Mouse (Mus musculus) liver, postnatal 0 days (tissue): Measurements from ENCODE around the gene Wdr25. TPM values are rescaled to one million over a fixed set of nuclear protein-coding genes. Genes with fewer than 3 reads are reported as not detected.

ENCODE experiments used
- ATAC-seq: fragments of 200-750 bp; cut with Nextera tagmentation; 2 replicates; pipeline ENCODE4 v1.8.0; 2017; ENCODE audit warnings: mild to moderate bottlenecking, moderate library complexity
- DNase-seq: peaks from one replicate; pipeline ENCODE4 v3.0.0-alpha.2; 2016
- H3K27ac ChIP-seq: fragments of 300-500 bp; sonication (generic); 2 replicates; pipeline ENCODE4 v1.5.1; 2014; ENCODE audit warnings: antibody characterized with exemption, moderate library complexity, mild to moderate bottlenecking, low read depth
- H3K27me3 ChIP-seq: fragments of 300-500 bp; sonication (generic); 2 replicates; pipeline ENCODE4 v1.6.1; 2014; ENCODE audit warnings: low read length, control low read depth, mixed read lengths; ENCODE audit not compliant: insufficient read depth
- H3K36me3 ChIP-seq: fragments of 300-500 bp; sonication (generic); replicated peaks from 2 replicates; pipeline ENCODE4 v1.6.1; 2014; ENCODE audit warnings: mild to moderate bottlenecking, control low read depth, low read length, moderate library complexity, mixed read lengths; ENCODE audit not compliant: insufficient read depth
- H3K4me1 ChIP-seq: fragments of 300-500 bp; sonication (generic); 2 replicates; pipeline ENCODE4 v1.6.1; 2014; ENCODE audit warnings: antibody characterized with exemption, mild to moderate bottlenecking, control low read depth; ENCODE audit not compliant: insufficient read depth
- H3K4me2 ChIP-seq: fragments of 300-500 bp; sonication (generic); 2 replicates; pipeline ENCODE4 v1.6.1; 2014; ENCODE audit warnings: low read depth, mild to moderate bottlenecking, low read length, moderate library complexity, mixed read lengths
- H3K4me3 ChIP-seq: fragments of 300-500 bp; sonication (generic); 2 replicates; pipeline ENCODE4 v1.5.1; 2014; ENCODE audit warnings: low read depth, low read length
- H3K9ac ChIP-seq: fragments of 300-500 bp; sonication (generic); replicated peaks from 2 replicates; pipeline ENCODE4 v1.6.1; 2014; ENCODE audit warnings: mild to moderate bottlenecking, moderate library complexity
- H3K9me3 ChIP-seq: fragments of 300-500 bp; sonication (generic); 2 replicates; pipeline ENCODE4 v1.6.1; 2016; ENCODE audit warnings: mild to moderate bottlenecking, control low read depth, low read length, mixed read lengths
- CTCF ChIP-seq: sonication (generic); IDR thresholded peaks from 2 replicates; pipeline ENCODE4 v1.5.1; 2016; ENCODE audit warnings: antibody characterized with exemption, low read depth
- EP300 ChIP-seq: IDR thresholded peaks from 2 replicates; pipeline ENCODE4 v1.6.1; 2016; ENCODE audit warnings: antibody characterized with exemption, low read depth, mild to moderate bottlenecking
- WGBS: fragments of 180-500 bp; shearing (Covaris S2); extraction: QIAGEN DNeasy Blood & Tissue Kit; methylation state at CpG from one replicate; pipeline ENCODE4 v1.1.7; 2014; ENCODE audit not compliant: insufficient replicate concordance; 5-methylcytosine and 5-hydroxymethylcytosine counted together
- polyA plus RNA-seq: library from polyadenylated mRNA; unstranded; fragments of >200 nt; fragmentation: Nextera tagmentation; extraction: Ambion mirVana; gene quantifications from 2 replicates; pipeline ENCODE4 v1.2.1, GENCODE M21; 2015

The Wdr25 gene
- polyA plus RNA-seq, 1 experiment from 2014 or later: 2.6 TPM

GRCm38 (mm10) chr12:108918753-108919152 is 25.3 kb downstream of the Wdr25 start:
- no peak for TF ChIP-seq EP300
- TF ChIP-seq CTCF: no peak
- H3K9ac ChIP-seq: no peak overlapping the region
- H3K27ac ChIP-seq: no peak overlapping the region
- H3K4me2 ChIP-seq: no peak overlapping the region
- DNase-seq (no peak), ATAC-seq (no peak)
- peaks cover under 1% of the 10 kb centered on the region; the same call in 1 of the 2 replicates for H3K4me1 ChIP-seq
- H3K36me3 ChIP-seq: no peaks in the 10 kb centered on the region
- no peaks in the 10 kb centered on the region for H3K9me3 ChIP-seq
- WGBS: 36% methylated on average over 4 of the region's 4 CpGs
- H3K27me3 ChIP-seq: no peaks in the 10 kb centered on the region
- H3K4me3 ChIP-seq: no peak overlapping the region

DNA sequence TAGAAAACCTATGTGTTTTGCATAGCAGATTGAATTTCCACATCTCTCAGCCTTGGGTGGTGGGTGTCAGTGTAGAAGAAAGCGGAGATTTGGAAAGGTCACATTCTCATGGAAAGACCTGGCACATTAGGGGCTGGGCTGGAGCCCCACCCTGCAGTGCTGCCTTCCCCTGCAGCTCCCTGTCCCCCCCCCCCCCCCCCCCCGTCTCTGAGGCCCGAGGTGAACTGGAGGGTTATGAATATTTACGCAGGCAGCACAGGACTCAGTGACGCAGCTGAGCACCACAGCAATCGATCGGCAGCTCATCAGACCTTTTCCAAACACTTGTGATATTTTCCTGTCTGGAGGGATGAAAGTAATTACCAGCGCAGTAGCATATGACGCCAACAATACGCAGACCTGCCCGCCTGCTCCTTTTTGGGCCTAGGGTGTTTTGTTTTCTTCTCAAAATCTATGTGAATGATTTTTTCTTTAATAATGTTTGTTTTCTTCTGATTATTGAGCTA is 33.2 kb downstream of the Wdr25 start:
- no peaks in the 10 kb centered on the region for H3K27me3 ChIP-seq
- peaks cover 2% of the 10 kb centered on the region; the same call in 1 of the 2 replicates for H3K4me1 ChIP-seq
- DNase-seq (no peak), ATAC-seq (no peak)
- no peaks in the 10 kb centered on the region for H3K36me3 ChIP-seq
- no peak overlapping the region for H3K4me2 ChIP-seq
- 72% methylated on average over 9 of the region's 11 CpGs for WGBS
- H3K27ac ChIP-seq: no peak overlapping the region
- H3K9me3 ChIP-seq: no peaks in the 10 kb centered on the region
- H3K4me3 ChIP-seq: no peak overlapping the region
- H3K9ac ChIP-seq: no peak overlapping the region
- TF ChIP-seq CTCF: no peak
- TF ChIP-seq EP300: no peak

GRCm38 (mm10) chr12:108928249-108928648 is 34.8 kb downstream of the Wdr25 start:
- ATAC-seq (no peak), DNase-seq (no peak)
- no peaks in the 10 kb centered on the region for H3K27me3 ChIP-seq
- H3K9ac ChIP-seq: no peak overlapping the region
- no peak overlapping the region for H3K27ac ChIP-seq
- no peak for TF ChIP-seq EP300
- TF ChIP-seq CTCF: no peak
- WGBS: 69% methylated on average over 2 of the region's 2 CpGs
- H3K4me1 ChIP-seq: peaks cover 3% of the 10 kb centered on the region; the same call in 1 of the 2 replicates
- H3K4me3 ChIP-seq: no peak overlapping the region
- H3K36me3 ChIP-seq: no peaks in the 10 kb centered on the region
- no peaks in the 10 kb centered on the region for H3K9me3 ChIP-seq
- H3K4me2 ChIP-seq: no peak overlapping the region

DNA sequence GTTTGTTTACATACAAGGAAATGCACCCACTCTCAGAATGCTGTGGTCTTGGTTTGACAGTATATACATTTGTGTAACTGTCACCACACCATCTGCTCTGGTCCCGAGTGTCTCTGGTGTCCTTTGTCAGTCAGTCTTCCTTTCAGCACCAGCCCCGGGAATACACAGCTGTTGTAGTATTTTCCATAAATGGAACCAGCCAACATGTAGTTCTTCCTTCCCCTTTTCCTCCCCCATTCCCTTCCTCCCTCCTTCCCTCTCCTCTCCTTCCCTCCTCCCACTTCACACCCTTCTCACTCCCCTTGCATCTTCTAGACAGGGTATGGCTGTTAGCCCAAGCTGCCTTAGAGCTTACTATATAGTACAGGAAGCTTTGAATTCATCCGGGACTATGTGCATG is 36.0 kb downstream of the Wdr25 start:
- Histone ChIP-seq H3K9me3 (no peaks in the 10 kb centered on the region), H3K9ac (no peak overlapping the region), H3K36me3 (no peaks in the 10 kb centered on the region), H3K4me2 (no peak overlapping the region), H3K27me3 (no peaks in the 10 kb centered on the region), H3K27ac (no peak overlapping the region), H3K4me3 (no peak overlapping the region), H3K4me1 (peaks cover 3% of the 10 kb centered on the region; the same call in 1 of the 2 replicates)
- no peak for TF ChIP-seq CTCF
- TF ChIP-seq EP300: no peak
- DNase-seq (no peak), ATAC-seq (no peak)
- 59% methylated on average over 3 of the region's 3 CpGs for WGBS

GRCm38 (mm10) chr12:108931341-108932053 is 38.1 kb downstream of the Wdr25 start:
- Histone ChIP-seq H3K36me3 (no peaks in the 10 kb centered on the region), H3K27ac (no peak overlapping the region), H3K4me2 (no peak overlapping the region), H3K4me3 (no peak overlapping the region), H3K27me3 (no peaks in the 10 kb centered on the region), H3K9me3 (no peaks in the 10 kb centered on the region), H3K9ac (no peak overlapping the region), H3K4me1 (peaks cover 3% of the 10 kb centered on the region; the same call in 1 of the 2 replicates)
- DNase-seq: no peak
- ATAC-seq: no peak
- WGBS: 73% methylated on average over 7 of the region's 7 CpGs
- TF ChIP-seq EP300: no peak
- TF ChIP-seq CTCF: no peak

DNA sequence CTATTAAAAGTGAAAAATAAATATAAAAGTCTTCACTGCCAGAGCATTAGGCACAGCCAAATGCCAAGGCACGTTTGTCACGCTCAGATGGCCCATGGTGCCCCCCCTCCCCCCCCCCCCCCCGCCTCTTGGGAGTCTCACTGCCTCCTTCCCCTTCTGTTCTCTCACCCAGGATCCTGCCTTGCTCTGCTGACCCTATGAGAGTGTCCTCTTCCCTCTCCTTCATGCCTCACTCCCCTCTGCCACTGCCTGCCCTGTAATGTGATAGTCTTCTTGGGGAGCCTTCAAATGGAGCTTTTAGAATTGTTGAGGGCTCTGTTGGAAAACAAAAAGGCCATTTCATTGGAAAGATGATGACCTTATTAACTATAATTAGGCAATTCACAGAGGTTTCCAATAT is 38.7 kb downstream of the Wdr25 start:
- TF ChIP-seq EP300: no peak
- Histone ChIP-seq H3K27me3 (no peaks in the 10 kb centered on the region), H3K4me3 (no peak overlapping the region), H3K4me1 (peaks cover 3% of the 10 kb centered on the region; the same call in 1 of the 2 replicates), H3K9ac (no peak overlapping the region), H3K4me2 (no peak overlapping the region), H3K9me3 (no peaks in the 10 kb centered on the region), H3K27ac (no peak overlapping the region), H3K36me3 (no peaks in the 10 kb centered on the region)
- WGBS: 59% methylated on average over 3 of the region's 3 CpGs
- no peak for ATAC-seq
- no peak for DNase-seq
